Mouse (Mus musculus) limb, embryonic 14.5 days (tissue): ENCODE data around the gene Map3k21. TPM values are rescaled to one million over a fixed set of nuclear protein-coding genes. Genes with fewer than 3 reads are reported as not detected.

Experiments
- ATAC-seq: fragments of 200-750 bp; cut with Nextera tagmentation; 2 replicates; pipeline ENCODE4 v1.8.0; 2017; ENCODE audit warnings: low read depth, moderate number of reproducible peaks, moderate TSS enrichment; ENCODE audit not compliant: low FRiP score
- DNase-seq: peaks from one replicate; pipeline ENCODE4 v3.0.0-alpha.2; 2015; ENCODE audit warnings: low spot score
- H3K27ac ChIP-seq: fragments of 300-500 bp; sonication (generic); replicated peaks from 2 replicates; pipeline ENCODE4 v1.5.1; 2014; ENCODE audit warnings: low read depth, mild to moderate bottlenecking, low read length, moderate library complexity, mixed read lengths
- H3K27me3 ChIP-seq: fragments of 300-500 bp; sonication (generic); 2 replicates; pipeline ENCODE4 v1.6.1; 2014; ENCODE audit warnings: low read length, mixed read lengths; ENCODE audit not compliant: control insufficient read depth, insufficient read depth
- H3K36me3 ChIP-seq: fragments of 300-500 bp; sonication (generic); 2 replicates; pipeline ENCODE4 v1.6.1; 2014; ENCODE audit warnings: mild to moderate bottlenecking, low read length, moderate library complexity, mixed read lengths; ENCODE audit not compliant: control insufficient read depth, insufficient read depth
- H3K4me1 ChIP-seq: fragments of 300-500 bp; sonication (generic); 2 replicates; pipeline ENCODE4 v1.6.1; 2014; ENCODE audit warnings: antibody characterized with exemption, low read length, mixed read lengths; ENCODE audit not compliant: control insufficient read depth, insufficient read depth
- H3K4me2 ChIP-seq: fragments of 300-500 bp; sonication (generic); replicated peaks from 2 replicates; pipeline ENCODE4 v1.6.1; 2014; ENCODE audit warnings: low read depth, mild to moderate bottlenecking, low read length, moderate library complexity; ENCODE audit not compliant: severe bottlenecking
- H3K4me3 ChIP-seq: fragments of 300-500 bp; sonication (generic); replicated peaks from 2 replicates; pipeline ENCODE4 v1.5.1; 2014; ENCODE audit warnings: low read length
- H3K9ac ChIP-seq: fragments of 300-500 bp; sonication (generic); 2 replicates; pipeline ENCODE4 v1.6.1; 2014; ENCODE audit warnings: mild to moderate bottlenecking, low read depth, low read length, moderate library complexity; ENCODE audit not compliant: severe bottlenecking
- H3K9me3 ChIP-seq: fragments of 300-500 bp; sonication (generic); 2 replicates; pipeline ENCODE4 v1.6.1; 2016; ENCODE audit warnings: low read length; ENCODE audit not compliant: control insufficient read depth
- POLR2A ChIP-seq: fragments of 200-500 bp; IDR thresholded peaks from 2 replicates; pipeline ENCODE4 v1.8.0; 2012; ENCODE audit warnings: inconsistent platforms, mild to moderate bottlenecking, moderate library complexity, borderline replicate concordance; ENCODE audit not compliant: insufficient read depth, insufficient read length; ENCODE audit errors: extremely low read depth
- WGBS: fragments of 180-500 bp; shearing (Covaris S2); extraction: QIAGEN DNeasy Blood & Tissue Kit; methylation state at CpG from one replicate; pipeline ENCODE4 v1.1.7; 2014; 5-methylcytosine and 5-hydroxymethylcytosine counted together
- polyA plus RNA-seq, 2 experiments: library from polyadenylated mRNA; depleted of rRNA in 1 of 2; stranded (reverse) in 1 of 2; unstranded in 1 of 2; fragments of >200 nt; fragmentation: Nextera tagmentation in 1 of 2; extraction: Ambion mirVana in 1 of 2; gene quantifications; 2 replicates each; pipeline versions ENCODE4 v1.2.1 to v1.2.3; 2012 to 2014

The Map3k21 gene
- polyA plus RNA-seq, 2 experiments = 0.18 to 0.47 TPM

DNA sequence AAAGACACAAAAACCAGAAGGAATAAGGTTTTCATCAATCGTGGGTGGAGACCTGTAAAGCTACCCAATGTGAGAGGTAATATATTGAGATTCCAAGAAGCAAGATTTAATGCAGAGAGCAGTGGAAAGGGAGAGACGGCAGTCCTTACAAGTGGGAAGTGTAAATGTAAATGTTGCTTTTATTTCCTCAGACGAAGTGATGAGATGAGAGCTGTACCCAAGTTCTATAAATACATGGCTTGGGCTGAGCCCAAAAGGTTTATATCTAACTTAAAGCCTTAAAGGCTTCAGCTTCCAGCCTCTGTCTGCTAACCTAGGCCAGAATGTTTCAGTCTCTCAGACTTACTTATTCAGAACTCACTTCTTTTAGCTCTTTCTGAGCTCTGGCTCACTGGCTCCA lies 20.3 kb upstream of the Map3k21 start:
- no peak overlapping the region for H3K9ac ChIP-seq
- 74% methylated on average over 3 of the region's 3 CpGs for WGBS
- TF ChIP-seq POLR2A = no peak
- no peaks in the 10 kb centered on the region for H3K36me3 ChIP-seq
- H3K9me3 ChIP-seq = no peaks in the 10 kb centered on the region
- no peak overlapping the region for H3K27ac ChIP-seq
- no peaks in the 10 kb centered on the region for H3K27me3 ChIP-seq
- no peak overlapping the region for H3K4me3 ChIP-seq
- no peak for ATAC-seq
- no peak for DNase-seq
- no peaks in the 10 kb centered on the region for H3K4me1 ChIP-seq
- H3K4me2 ChIP-seq = no peak overlapping the region

DNA sequence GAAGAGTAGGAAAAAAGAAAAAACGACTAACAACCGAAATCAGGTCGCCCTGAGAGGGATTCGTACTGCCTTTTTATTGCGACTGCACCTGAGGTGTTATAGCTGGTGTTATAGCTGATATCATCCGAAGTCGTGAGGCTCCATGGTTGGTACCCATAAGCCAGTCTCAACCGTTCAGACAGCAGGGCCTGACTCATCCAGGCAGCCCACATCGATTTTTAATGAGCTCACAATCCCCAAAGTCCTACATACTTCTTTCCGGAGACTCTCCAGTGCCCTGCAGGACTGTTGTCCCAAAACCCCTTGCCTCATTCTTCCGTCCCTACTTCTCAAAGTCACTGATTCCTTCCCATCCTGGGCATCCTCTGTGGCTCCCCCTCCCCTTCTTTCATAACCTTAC lies 12.9 kb upstream of the Map3k21 start:
- no peak for ATAC-seq
- no peak for TF ChIP-seq POLR2A
- no peak overlapping the region for H3K27ac ChIP-seq
- H3K4me2 ChIP-seq = no peak overlapping the region
- no peaks in the 10 kb centered on the region for H3K4me1 ChIP-seq
- 54% methylated on average over 11 of the region's 11 CpGs for WGBS
- no peaks in the 10 kb centered on the region for H3K9me3 ChIP-seq
- DNase-seq = no peak
- H3K4me3 ChIP-seq = no peak overlapping the region
- H3K27me3 ChIP-seq = peaks cover 21% of the 10 kb centered on the region
- H3K36me3 ChIP-seq = no peaks in the 10 kb centered on the region
- H3K9ac ChIP-seq = no peak overlapping the region

DNA sequence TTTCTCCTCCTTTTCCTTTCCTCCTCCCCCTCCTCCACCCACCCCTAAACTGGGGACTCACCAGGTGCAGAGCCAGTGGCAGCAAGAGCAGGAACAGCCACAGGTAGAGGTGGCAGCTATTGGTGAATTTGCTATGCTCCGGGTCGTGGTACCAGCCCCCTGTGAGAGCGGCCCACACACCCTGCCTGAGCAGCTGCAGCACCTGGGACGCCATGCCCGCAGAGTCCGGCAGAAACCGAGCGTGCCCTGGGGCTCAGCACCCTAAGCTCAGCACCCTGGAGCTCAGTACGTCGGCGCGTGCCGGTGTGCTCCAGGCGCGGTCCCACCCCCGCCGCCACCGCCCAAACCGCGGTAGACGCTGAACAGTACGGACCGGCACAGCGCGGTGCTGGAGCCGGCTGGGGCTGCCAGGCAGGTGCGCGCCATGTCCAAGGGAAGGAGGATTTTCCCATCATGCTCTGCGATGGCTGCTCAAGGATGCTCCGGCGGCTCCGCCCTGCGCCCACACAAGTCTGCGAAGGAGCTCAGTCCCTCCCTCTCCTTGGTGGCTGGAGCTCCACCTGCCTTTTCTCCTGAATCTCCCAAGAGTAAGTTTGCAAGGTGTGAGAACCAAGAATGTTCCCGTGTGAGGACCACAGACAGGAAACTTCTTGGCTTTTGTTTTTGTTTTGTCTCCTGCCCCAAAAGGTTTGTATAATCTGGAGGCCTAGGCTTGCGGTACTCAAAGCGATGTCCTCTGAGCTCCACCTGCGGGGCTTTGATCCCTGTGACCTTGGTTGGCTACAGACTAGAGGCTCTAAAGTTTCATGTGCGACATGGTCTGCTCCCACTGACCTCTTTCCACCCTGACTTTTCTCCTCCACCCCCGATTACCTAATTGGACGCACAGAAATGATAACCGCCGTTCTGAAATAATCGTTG lies 12.1 kb upstream of the Map3k21 start, which contains the start of gene Pcnx2:
TSS of gene Pcnx2 (minus strand) at position 450 of the 921 bp plus-strand sequence.
- TF ChIP-seq POLR2A = no peak
- Histone ChIP-seq H3K36me3 (no peaks in the 10 kb centered on the region), H3K9ac (no peak within 1 kb of the TSS; the same call in 1 of the 2 replicates), H3K4me2 (peak within 1 kb of the TSS; percentile 30; the same call in 1 of the 2 replicates), H3K4me3 (peak within 1 kb of the TSS; percentile 14; the same call in 1 of the 2 replicates), H3K27me3 (peaks cover 21% of the 10 kb centered on the region), H3K27ac (no peak within 1 kb of the TSS), H3K9me3 (no peaks in the 10 kb centered on the region), H3K4me1 (no peaks in the 10 kb centered on the region)
- WGBS = 7% methylated on average over 44 of the region's 44 CpGs
- ATAC-seq (no peak), DNase-seq (no peak)

DNA sequence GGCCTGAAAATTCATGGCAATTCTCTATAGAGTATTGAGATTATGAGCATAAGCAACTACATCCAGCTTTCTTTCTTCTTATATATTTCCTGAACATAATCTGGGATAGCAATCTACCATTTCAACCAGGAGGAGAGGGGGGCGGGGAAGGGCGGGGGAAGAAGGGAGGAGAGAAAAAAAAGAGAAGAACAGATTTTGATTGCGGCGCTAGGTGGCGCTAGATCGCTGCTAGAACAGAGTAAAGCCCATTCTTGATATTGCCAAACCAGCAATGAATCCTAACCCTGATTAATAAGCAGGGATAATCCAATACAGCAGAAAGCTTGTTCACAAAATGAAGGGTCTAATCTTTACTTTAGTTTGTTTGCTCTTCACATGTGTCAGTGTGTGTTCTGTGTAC lies 11.4 kb upstream of the Map3k21 start:
- Histone ChIP-seq H3K27ac (no peak overlapping the region), H3K9me3 (no peaks in the 10 kb centered on the region), H3K27me3 (peaks cover 21% of the 10 kb centered on the region), H3K4me2 (no peak overlapping the region), H3K4me3 (no peak overlapping the region), H3K4me1 (no peaks in the 10 kb centered on the region), H3K36me3 (no peaks in the 10 kb centered on the region), H3K9ac (no peak overlapping the region)
- DNase-seq (peak; percentile 80), ATAC-seq (no peak)
- no peak for TF ChIP-seq POLR2A
- WGBS = 0% methylated on average over 6 of the region's 6 CpGs

DNA sequence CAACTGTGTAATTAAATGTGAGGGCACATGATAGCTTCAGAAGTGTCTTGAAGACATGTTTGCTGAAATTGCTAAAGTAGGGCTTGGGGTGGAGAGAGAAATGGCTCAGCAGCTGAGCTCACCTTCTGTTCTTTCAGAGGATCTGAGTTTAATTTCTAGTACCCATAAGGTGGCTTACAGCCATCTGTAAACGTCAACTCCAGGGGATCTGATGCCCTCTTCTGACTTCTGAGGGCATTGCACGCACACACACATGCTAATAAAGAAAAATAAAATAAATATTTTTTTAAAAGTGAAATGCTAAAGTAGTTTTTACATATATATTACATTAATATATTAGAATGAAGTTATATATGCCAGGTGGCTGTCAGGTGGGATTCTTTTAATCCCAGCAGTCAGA lies 9.1 kb upstream of the Map3k21 start:
- DNase-seq (no peak), ATAC-seq (no peak)
- WGBS = 15% methylated on average over 2 of the region's 2 CpGs
- no peak overlapping the region for H3K4me3 ChIP-seq
- no peak overlapping the region for H3K4me2 ChIP-seq
- H3K9ac ChIP-seq = no peak overlapping the region
- peaks cover 21% of the 10 kb centered on the region for H3K27me3 ChIP-seq
- TF ChIP-seq POLR2A = no peak
- no peak overlapping the region for H3K27ac ChIP-seq
- H3K36me3 ChIP-seq = no peaks in the 10 kb centered on the region
- no peaks in the 10 kb centered on the region for H3K4me1 ChIP-seq
- H3K9me3 ChIP-seq = no peaks in the 10 kb centered on the region
